ENCODE assay signal across 24 mouse cellular contexts in genomic region chrX:140082535-140082934, GRCm38 (mm10). TPM values are rescaled to one million over a fixed set of nuclear protein-coding genes. Genes with fewer than 3 reads are reported as not detected.
A peak's percentile ranks its signal among the peaks of the same experiment; 100 is the strongest.
DNase-seq lines count a peak whose midpoint lies in the region; ATAC-seq and TF ChIP-seq lines count a peak whose summit lies in the region.
"Had no signal": no experiment of that assay in that cellular context is flagged by ENCODE, and none has a peak within 500 bp of the region (broad histone marks: within the 10 kb centered on the region; RNA-seq: fewer than 3 reads in every experiment).

No protein-coding gene starts in this region.

- in situ Hi-C loops in CH12.LX (cut with MboI; ENCODE audit: low pct_ligation_motif_present, low pct_unique_long_range_greater_than_20kb, low sequenced_read_pairs), result no loop called here

- TF ChIP-seq POLR2A in CH12.LX (IDR thresholded peaks at IDR 0.05; ENCODE audit: low read depth, low read length), result no peak

- no peaks in the 10 kb centered on the region for H3K36me3 ChIP-seq in CH12.LX (replicated peaks in 1 of 2; ENCODE audit: control insufficient read depth in 1 of 2, insufficient read depth in 1 of 2, low read length in 1 of 2)
- H3K36me3 ChIP-seq: G1E had no signal

- no peak for TF ChIP-seq CTCF in CH12.LX (conservative IDR thresholded peaks at IDR 0.05 in 1 of 2, IDR thresholded peaks at IDR 0.05 in 1 of 2; ENCODE audit: low read depth in 2 of 2, low read length in 2 of 2)

- H3K4me2 ChIP-seq in CH12.LX (ENCODE audit: insufficient read depth, low read depth, poor library complexity, severe bottlenecking), result no peak overlapping the region

- no peak for TF ChIP-seq RAD21 in CH12.LX (IDR thresholded peaks at IDR 0.05; ENCODE audit: low read depth, low read length)

- peak; percentile 83 for TF ChIP-seq EP300 in CH12.LX (IDR thresholded peaks at IDR 0.05; ENCODE audit: low read length)

- H3K27me3 ChIP-seq in CH12.LX (replicated peaks), result no peaks in the 10 kb centered on the region

- no peaks in the 10 kb centered on the region for H3K79me2 ChIP-seq in CH12.LX (replicated peaks; ENCODE audit: control insufficient read depth, extremely low read depth, insufficient read depth, poor library complexity, severe bottlenecking)

- H3K9ac ChIP-seq in CH12.LX (ENCODE audit: insufficient read depth, low read depth), result no peak overlapping the region

- no peaks in the 10 kb centered on the region for H3K4me1 ChIP-seq in CH12.LX (ENCODE audit: control insufficient read depth in 1 of 2, insufficient read depth in 2 of 2)

- ATAC-seq in activated CD4-positive, CD25-positive, alpha-beta regulatory T cell, adult 4 months, result no peak
- ATAC-seq: CD4-positive, CD25-positive, alpha-beta regulatory T cell, adult 4 months; Patski had no signal

- H3K4me3 ChIP-seq in CH12.LX (replicated peaks in 1 of 3; ENCODE audit: low read depth in 2 of 3, low read length in 2 of 3, poor library complexity in 1 of 3), result no peak overlapping the region

- dilution Hi-C loops in CH12.LX (cut with MboI; ENCODE audit: extremely low pct_ligation_motif_present, extremely low pct_unique_long_range_greater_than_20kb, low sequenced_read_pairs), result no loop called here

- no peaks in the 10 kb centered on the region for H3K9me3 ChIP-seq in CH12.LX (replicated peaks; ENCODE audit: low read length)
- H3K9me3 ChIP-seq: G1E had no signal

- DNase-seq in CH12.LX (ENCODE audit: extremely low read depth), result peak; percentile 17
- DNase-seq: adrenal gland, adult 2 months; adrenal gland, adult 8-10 months; adrenal gland, postnatal 10 days; adrenal gland, postnatal 14 days; adrenal gland, postnatal 25 days; adrenal gland, postnatal 36 days; B cell, adult 2 months; cerebellum, adult 11 months; cerebellum, adult 11-12 months; cerebellum, adult 18-20 months; cerebellum, adult 2 months; cerebellum, adult 8-10 months; cerebellum, adult 9-10 months had no signal

- no peak overlapping the region for H3K27ac ChIP-seq in CH12.LX (ENCODE audit: insufficient read depth, low read depth)

TF ChIP-seq in CH12.LX, 34 proteins besides CTCF, POLR2A, EP300 and RAD21:
- TF ChIP-seq NELFE (IDR thresholded peaks at IDR 0.05; ENCODE audit: low read depth, low read length) (no peak), CHD2 (IDR thresholded peaks at IDR 0.05; ENCODE audit: low read length) (no peak), ZNF384 (IDR thresholded peaks at IDR 0.05; ENCODE audit: low read depth, low read length) (no peak), ZMIZ1 (IDR thresholded peaks at IDR 0.05; ENCODE audit: low read depth, low read length) (no peak), MAZ (IDR thresholded peaks at IDR 0.05; ENCODE audit: low read depth, low read length) (no peak), MAX (IDR thresholded peaks at IDR 0.05; ENCODE audit: low read length) (no peak), KAT2A (IDR thresholded peaks at IDR 0.05; ENCODE audit: insufficient replicate concordance, low read length) (no peak), UBTF (IDR thresholded peaks at IDR 0.05; ENCODE audit: low read depth, low read length) (no peak), TBP (conservative IDR thresholded peaks at IDR 0.05; ENCODE audit: low read depth, low read length) (no peak), CHD1 (IDR thresholded peaks at IDR 0.05; ENCODE audit: low read depth, low read length) (no peak), SMC3 (IDR thresholded peaks at IDR 0.05; ENCODE audit: low read depth, low read length) (no peak), TCF12 (IDR thresholded peaks at IDR 0.05; ENCODE audit: low read depth, low read length) (no peak), BHLHE40 (IDR thresholded peaks at IDR 0.05; ENCODE audit: low read depth, low read length) (no peak), MYC (IDR thresholded peaks at IDR 0.05; ENCODE audit: low read depth, low read length) (0 out of 2 replicates have a peak, but pooled peaks have one; percentile 39), ELF1 (IDR thresholded peaks at IDR 0.05; ENCODE audit: low read depth, low read length) (no peak), PAX5 (IDR thresholded peaks at IDR 0.05; ENCODE audit: low read length) (no peak), RCOR1 (conservative IDR thresholded peaks at IDR 0.05; ENCODE audit: low read depth, low read length) (0 out of 2 replicates have a peak, but pooled peaks have one; percentile 49), NRF1 (IDR thresholded peaks at IDR 0.05; ENCODE audit: low read depth, low read length) (no peak), JUN (IDR thresholded peaks at IDR 0.05; ENCODE audit: insufficient read depth, low read depth, low read length) (peak; percentile 74), ZC3H11A (IDR thresholded peaks at IDR 0.05; ENCODE audit: low read depth, low read length) (no peak), USF1 (IDR thresholded peaks at IDR 0.05; ENCODE audit: low read depth, low read length) (no peak), HCFC1 (IDR thresholded peaks at IDR 0.05; ENCODE audit: low read depth, low read length) (no peak), MAFK (IDR thresholded peaks at IDR 0.05; ENCODE audit: insufficient replicate concordance, low read length) (0 out of 2 replicates have a peak, but pooled peaks have one; percentile 60), POLR2AphosphoS2 (IDR thresholded peaks at IDR 0.05; ENCODE audit: low read depth, low read length) (no peak), E2F4 (IDR thresholded peaks at IDR 0.05; ENCODE audit: insufficient replicate concordance, low read depth, low read length) (no peak), IRF4 (IDR thresholded peaks at IDR 0.05; ENCODE audit: low read depth, low read length) (peak; percentile 88), JUND (conservative IDR thresholded peaks at IDR 0.05; ENCODE audit: low read depth, low read length) (peak; percentile 85), MXI1 (IDR thresholded peaks at IDR 0.05; ENCODE audit: low read depth, low read length) (no peak), MEF2A (IDR thresholded peaks at IDR 0.05; ENCODE audit: borderline replicate concordance, low read depth, low read length) (peak; percentile 67; the same call in 1 of the 2 replicates), ETS1 (conservative IDR thresholded peaks at IDR 0.05; ENCODE audit: low read depth, low read length) (peak; percentile 33; the same call in 1 of the 2 replicates), SIN3A (IDR thresholded peaks at IDR 0.05; ENCODE audit: low read length) (no peak), ZKSCAN1 (IDR thresholded peaks at IDR 0.05; ENCODE audit: borderline replicate concordance, low read depth, low read length) (no peak), USF2 (conservative IDR thresholded peaks at IDR 0.05; ENCODE audit: low read depth, low read length) (no peak), GABPA (IDR thresholded peaks at IDR 0.05; ENCODE audit: insufficient replicate concordance, low read depth, low read length) (no peak)

RNA-seq across cellular contexts. Expression of gene Pih1h3b, which starts 19.9 kb away (rescaled TPM):
- total RNA-seq in CH12.LX (2012; rRNA removed) (0.92 and 1.8 TPM in 2 replicates), CH12.LX (2014; rRNA removed) (0.26 and 0.48 TPM in 2 replicates)
- polyA plus RNA-seq in CH12.LX (2012; ENCODE audit: insufficient read length, low read depth), result 0.20 and 0.22 TPM in 2 replicates
- under 1 TPM in 1 of 2 experiments, not detected in 1; 0.22 TPM for polyA plus RNA-seq in activated CD4-positive, CD25-positive, alpha-beta regulatory T cell, adult 4 months (2017; shearing (Covaris generic))
- total RNA-seq: adrenal gland, adult 18-20 months; adrenal gland, adult 2 months; adrenal gland, postnatal 10 days; adrenal gland, postnatal 14 days; adrenal gland, postnatal 25 days; adrenal gland, postnatal 36 days; adrenal gland, postnatal 4 days; ES-E14; G1E; MEL had no signal
- polyA plus RNA-seq: adrenal gland, adult 2 months; brain, embryonic 14.5 days; C2C12; CD4-positive, CD25-positive, alpha-beta regulatory T cell, adult 4 months; cerebellum, adult 2 months; G1E; Patski had no signal

RNA-seq across cellular contexts. Expression of gene Nup62cl, which starts 20.0 kb away (rescaled TPM):
- total RNA-seq in CH12.LX (2012; rRNA removed) (29.3 and 41.8 TPM in 2 replicates), CH12.LX (2014; rRNA removed) (15.1 and 17.0 TPM in 2 replicates)
- 7.2 and 8.3 TPM in 2 replicates for polyA plus RNA-seq in CH12.LX (2012; ENCODE audit: insufficient read length, low read depth)
- not detected for polyA plus RNA-seq in activated CD4-positive, CD25-positive, alpha-beta regulatory T cell, adult 4 months (2017; shearing (Covaris generic))
- total RNA-seq: G1E, MEL had no signal
- polyA plus RNA-seq: C2C12; CD4-positive, CD25-positive, alpha-beta regulatory T cell, adult 4 months; G1E; Patski had no signal
